Mouse (Mus musculus): Measurements from ENCODE around the gene Klhl21.

DNA sequence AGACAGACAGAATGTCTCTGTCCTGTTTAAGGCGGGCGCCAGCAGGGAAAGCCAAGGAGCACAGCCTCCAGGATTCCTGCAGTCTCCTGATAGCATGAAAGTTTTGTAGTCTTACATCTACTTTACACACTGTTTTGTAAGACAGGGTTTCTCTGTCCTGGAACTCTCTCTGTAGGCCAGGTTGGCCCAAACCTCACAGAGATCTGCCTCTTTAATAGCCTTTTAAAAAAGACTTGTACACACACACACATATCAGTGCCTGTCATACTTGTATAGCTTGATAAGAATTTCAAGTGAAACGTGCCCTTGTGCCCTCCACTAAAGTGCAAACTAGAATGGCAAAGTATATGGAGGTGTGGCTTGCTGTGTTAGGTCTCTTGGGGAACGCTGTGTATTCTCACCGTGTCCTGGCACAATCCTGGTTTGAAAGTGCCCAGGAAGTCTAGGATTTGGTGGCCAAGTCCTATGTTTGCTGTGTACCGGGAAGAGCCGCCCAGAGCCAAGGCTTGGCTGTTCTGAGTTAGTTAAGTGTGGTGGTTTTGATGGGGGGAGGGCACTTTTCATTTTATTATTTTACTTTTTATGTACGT lies 2.7 kb downstream of the Klhl21 start:
- TF ChIP-seq POLR2A (IDR thresholded peaks at IDR 0.05; ENCODE audit: control insufficient read depth, low read depth, low read length), result no peak
- TF ChIP-seq CTCF (IDR thresholded peaks at IDR 0.05; ENCODE audit: control insufficient read depth, insufficient read depth, insufficient replicate concordance, low read depth, low read length), result no peak

All from testis, adult 2 months (tissue).